Mouse (Mus musculus) limb, embryonic 13.5 days (tissue): Measurements from ENCODE around the gene Dgcr2. TPM values are rescaled to one million over a fixed set of nuclear protein-coding genes. Genes with fewer than 3 reads are reported as not detected.
A peak's percentile ranks its signal among the peaks of the same experiment; 100 is the strongest.

Experiments
- ATAC-seq: fragments of 200-750 bp; cut with Nextera tagmentation; 2 replicates; pipeline ENCODE4 v1.8.0; 2017; ENCODE audit warnings: low read depth, moderate number of reproducible peaks, moderate TSS enrichment; ENCODE audit not compliant: low FRiP score
- H3K27ac ChIP-seq: fragments of 300-500 bp; sonication (generic); 2 replicates; pipeline ENCODE4 v1.5.1; 2015; ENCODE audit warnings: inconsistent platforms, mild to moderate bottlenecking, moderate library complexity
- H3K27me3 ChIP-seq: fragments of 300-500 bp; sonication (generic); 2 replicates; pipeline ENCODE4 v1.6.1; 2015; ENCODE audit warnings: mild to moderate bottlenecking, inconsistent platforms
- H3K36me3 ChIP-seq: fragments of 300-500 bp; sonication (generic); 2 replicates; pipeline ENCODE4 v1.6.1; 2015; ENCODE audit warnings: inconsistent platforms, mild to moderate bottlenecking, moderate library complexity
- H3K4me1 ChIP-seq: fragments of 300-500 bp; sonication (generic); 2 replicates; pipeline ENCODE4 v1.6.1; 2015; ENCODE audit warnings: inconsistent platforms
- H3K4me2 ChIP-seq: fragments of 300-500 bp; sonication (generic); replicated peaks from 2 replicates; pipeline ENCODE4 v1.6.1; 2015; ENCODE audit warnings: inconsistent platforms, mild to moderate bottlenecking, moderate library complexity
- H3K4me3 ChIP-seq: fragments of 300-500 bp; sonication (generic); 2 replicates; pipeline ENCODE4 v1.5.1; 2015; ENCODE audit warnings: moderate library complexity, mild to moderate bottlenecking, inconsistent platforms
- H3K9ac ChIP-seq: fragments of 300-500 bp; sonication (generic); 2 replicates; pipeline ENCODE4 v1.6.1; 2015; ENCODE audit warnings: mild to moderate bottlenecking, inconsistent platforms
- H3K9me3 ChIP-seq: fragments of 300-500 bp; sonication (generic); 2 replicates; pipeline ENCODE4 v1.6.1; 2016; ENCODE audit warnings: inconsistent platforms
- WGBS: fragments of 180-500 bp; shearing (Covaris S2); methylation state at CpG from one replicate; pipeline ENCODE4 v1.1.7; 2015; 5-methylcytosine and 5-hydroxymethylcytosine counted together
- polyA plus RNA-seq: library from polyadenylated mRNA; unstranded; fragments of >200 nt; fragmentation: Nextera tagmentation; extraction: Ambion mirVana; gene quantifications from 2 replicates; pipeline ENCODE4 v1.2.1, GENCODE M21; 2015

Dgcr2 gene
- polyA plus RNA-seq, 1 experiment from 2014 or later, result 105 TPM

GRCm38 (mm10) chr16:17892606-17893005 lies 5.8 kb downstream of the Dgcr2 start:
- 59% methylated on average over 3 of the region's 3 CpGs for WGBS
- Histone ChIP-seq H3K36me3 (peaks cover 5% of the 10 kb centered on the region; the same call in 1 of the 2 replicates), H3K4me3 (no peak overlapping the region)

GRCm38 (mm10) chr16:17891567-17891959 lies 6.8 kb downstream of the Dgcr2 start, which contains the start of gene Gm20518:
Gm20518 (minus strand) TSS chr16:17891671.
- peak; percentile 96 for ATAC-seq
- Histone ChIP-seq H3K4me2 (peak within 1 kb of the TSS; percentile 91), H3K36me3 (peaks cover 5% of the 10 kb centered on the region; the same call in 1 of the 2 replicates), H3K4me3 (peak within 1 kb of the TSS; percentile 98), H3K27ac (peak within 1 kb of the TSS; percentile 96), H3K27me3 (no peaks in the 10 kb centered on the region), H3K4me1 (peaks cover 25% of the 10 kb centered on the region), H3K9ac (peak within 1 kb of the TSS; percentile 98), H3K9me3 (no peaks in the 10 kb centered on the region)
- under 1% methylated on average over 37 of the region's 38 CpGs for WGBS

More at GRCm38 (mm10) chr16:17892606-17893005, 5.8 kb downstream of the Dgcr2 start:
- no peak for ATAC-seq
- H3K9me3 ChIP-seq, result no peaks in the 10 kb centered on the region
- H3K27ac ChIP-seq, result peak overlapping the region; percentile 48; the same call in 1 of the 2 replicates
- no peaks in the 10 kb centered on the region for H3K27me3 ChIP-seq
- no peak overlapping the region for H3K9ac ChIP-seq
- no peak overlapping the region for H3K4me2 ChIP-seq
- H3K4me1 ChIP-seq, result peaks cover 22% of the 10 kb centered on the region

GRCm38 (mm10) chr16:17890917-17891566 lies 7.3 kb downstream of the Dgcr2 start:
- Histone ChIP-seq H3K36me3 (peaks cover 5% of the 10 kb centered on the region; the same call in 1 of the 2 replicates), H3K4me2 (peak overlapping the region; percentile 91), H3K4me1 (peaks cover 25% of the 10 kb centered on the region), H3K4me3 (peak overlapping the region; percentile 98), H3K9ac (peak overlapping the region; percentile 98), H3K27me3 (no peaks in the 10 kb centered on the region), H3K27ac (peak overlapping the region; percentile 96), H3K9me3 (no peaks in the 10 kb centered on the region)
- ATAC-seq, result peak; percentile 68
- WGBS, result under 1% methylated on average over 44 of the region's 44 CpGs

GRCm38 (mm10) chr16:17890342-17890727 lies 8.0 kb downstream of the Dgcr2 start:
- H3K4me2 ChIP-seq, result peak overlapping the region; percentile 91
- H3K4me1 ChIP-seq, result peaks cover 25% of the 10 kb centered on the region
- peaks cover 12% of the 10 kb centered on the region for H3K36me3 ChIP-seq
- peak overlapping the region; percentile 98 for H3K4me3 ChIP-seq
- no peak overlapping the region for H3K27ac ChIP-seq
- peak overlapping the region; percentile 98 for H3K9ac ChIP-seq
- no peaks in the 10 kb centered on the region for H3K27me3 ChIP-seq
- 46% methylated on average over 2 of the region's 2 CpGs for WGBS
- no peak for ATAC-seq
- H3K9me3 ChIP-seq, result no peaks in the 10 kb centered on the region

GRCm38 (mm10) chr16:17889689-17890341 lies 8.5 kb downstream of the Dgcr2 start:
- WGBS, result 85% methylated on average over 6 of the region's 6 CpGs

GRCm38 (mm10) chr16:17884116-17884515 lies 14.2 kb downstream of the Dgcr2 start:
- no peak for ATAC-seq
- H3K4me2 ChIP-seq, result no peak overlapping the region
- H3K36me3 ChIP-seq, result peaks cover 35% of the 10 kb centered on the region
- H3K4me1 ChIP-seq, result peaks cover 7% of the 10 kb centered on the region
- no peaks in the 10 kb centered on the region for H3K27me3 ChIP-seq
- no peak overlapping the region for H3K27ac ChIP-seq
- WGBS, result 82% methylated on average over 6 of the region's 6 CpGs
- no peak overlapping the region for H3K4me3 ChIP-seq
- H3K9ac ChIP-seq, result no peak overlapping the region
- no peaks in the 10 kb centered on the region for H3K9me3 ChIP-seq

More at GRCm38 (mm10) chr16:17889689-17890341, 8.5 kb downstream of the Dgcr2 start:
- Histone ChIP-seq H3K4me1 (peaks cover 25% of the 10 kb centered on the region), H3K4me2 (peak overlapping the region; percentile 91), H3K36me3 (peaks cover 17% of the 10 kb centered on the region), H3K4me3 (peak overlapping the region; percentile 98), H3K27me3 (no peaks in the 10 kb centered on the region), H3K9me3 (no peaks in the 10 kb centered on the region), H3K27ac (no peak overlapping the region), H3K9ac (peak overlapping the region; percentile 98)
- no peak for ATAC-seq

- no peak for ATAC-seq
- H3K36me3 ChIP-seq, result peaks cover 54% of the 10 kb centered on the region
- no peaks in the 10 kb centered on the region for H3K27me3 ChIP-seq
These were observed 16.2 kb downstream of the Dgcr2 start for GRCm38 (mm10) chr16:17882196-17882595.

GRCm38 (mm10) chr16:17879571-17879970 lies 18.8 kb downstream of the Dgcr2 start:
- H3K27me3 ChIP-seq, result no peaks in the 10 kb centered on the region
- peaks cover 43% of the 10 kb centered on the region for H3K36me3 ChIP-seq
- no peak overlapping the region for H3K27ac ChIP-seq
- ATAC-seq, result no peak
- no peak overlapping the region for H3K4me3 ChIP-seq
- WGBS, result 88% methylated on average over 4 of the region's 4 CpGs
- peaks cover 4% of the 10 kb centered on the region; the same call in 1 of the 2 replicates for H3K4me1 ChIP-seq
- no peak overlapping the region for H3K9ac ChIP-seq
- H3K9me3 ChIP-seq, result no peaks in the 10 kb centered on the region
- no peak overlapping the region for H3K4me2 ChIP-seq

More at GRCm38 (mm10) chr16:17882196-17882595, 16.2 kb downstream of the Dgcr2 start:
- H3K9me3 ChIP-seq, result no peaks in the 10 kb centered on the region
- H3K4me1 ChIP-seq, result peaks cover 7% of the 10 kb centered on the region
- no peak overlapping the region for H3K9ac ChIP-seq
- H3K4me2 ChIP-seq, result no peak overlapping the region
- H3K4me3 ChIP-seq, result no peak overlapping the region
- H3K27ac ChIP-seq, result no peak overlapping the region

- Histone ChIP-seq H3K9ac (no peak overlapping the region), H3K27me3 (no peaks in the 10 kb centered on the region), H3K4me2 (no peak overlapping the region), H3K4me1 (0 out of 2 replicates have a peak, but pooled peaks cover 3% of the 10 kb centered on the region), H3K36me3 (peaks cover 51% of the 10 kb centered on the region), H3K27ac (no peak overlapping the region), H3K4me3 (no peak overlapping the region), H3K9me3 (no peaks in the 10 kb centered on the region)
- ATAC-seq, result no peak
- WGBS, result 93% methylated on average over 1 of the region's 1 CpGs
These were observed 22.3 kb downstream of the Dgcr2 start for GRCm38 (mm10) chr16:17876096-17876495.

GRCm38 (mm10) chr16:17875174-17875573 lies 23.2 kb downstream of the Dgcr2 start:
- no peak overlapping the region for H3K9ac ChIP-seq
- no peaks in the 10 kb centered on the region for H3K9me3 ChIP-seq
- peaks cover 60% of the 10 kb centered on the region for H3K36me3 ChIP-seq
- 80% methylated on average over 4 of the region's 4 CpGs for WGBS
- H3K27me3 ChIP-seq, result no peaks in the 10 kb centered on the region
- H3K4me2 ChIP-seq, result no peak overlapping the region
- H3K27ac ChIP-seq, result no peak overlapping the region
- 0 out of 2 replicates have a peak, but pooled peaks cover 3% of the 10 kb centered on the region for H3K4me1 ChIP-seq
- ATAC-seq, result no peak
- H3K4me3 ChIP-seq, result no peak overlapping the region

GRCm38 (mm10) chr16:17872995-17873394 lies 25.4 kb downstream of the Dgcr2 start:
- ATAC-seq, result no peak
- H3K9ac ChIP-seq, result no peak overlapping the region
- no peak overlapping the region for H3K4me3 ChIP-seq
- no peaks in the 10 kb centered on the region for H3K9me3 ChIP-seq
- no peak overlapping the region for H3K27ac ChIP-seq
- WGBS, result 40% methylated on average over 4 of the region's 4 CpGs
- peaks cover 58% of the 10 kb centered on the region for H3K36me3 ChIP-seq
- H3K27me3 ChIP-seq, result no peaks in the 10 kb centered on the region
- H3K4me2 ChIP-seq, result no peak overlapping the region
- 0 out of 2 replicates have a peak, but pooled peaks cover 3% of the 10 kb centered on the region for H3K4me1 ChIP-seq

GRCm38 (mm10) chr16:17871248-17871647 lies 27.1 kb downstream of the Dgcr2 start:
- Histone ChIP-seq H3K4me3 (no peak overlapping the region), H3K27me3 (no peaks in the 10 kb centered on the region), H3K4me2 (no peak overlapping the region), H3K9ac (no peak overlapping the region), H3K27ac (no peak overlapping the region), H3K36me3 (peaks cover 59% of the 10 kb centered on the region), H3K9me3 (no peaks in the 10 kb centered on the region), H3K4me1 (0 out of 2 replicates have a peak, but pooled peaks cover 3% of the 10 kb centered on the region)
- 87% methylated on average over 5 of the region's 5 CpGs for WGBS
- ATAC-seq, result no peak
